Mouse (Mus musculus): ENCODE measurements around the gene Mpdz. TPM values are rescaled to one million over a fixed set of nuclear protein-coding genes. Genes with fewer than 3 reads are reported as not detected.

The Mpdz gene
- total RNA-seq, 2 experiments from 2014 or later = 52.7 to 85.0 TPM

DNA sequence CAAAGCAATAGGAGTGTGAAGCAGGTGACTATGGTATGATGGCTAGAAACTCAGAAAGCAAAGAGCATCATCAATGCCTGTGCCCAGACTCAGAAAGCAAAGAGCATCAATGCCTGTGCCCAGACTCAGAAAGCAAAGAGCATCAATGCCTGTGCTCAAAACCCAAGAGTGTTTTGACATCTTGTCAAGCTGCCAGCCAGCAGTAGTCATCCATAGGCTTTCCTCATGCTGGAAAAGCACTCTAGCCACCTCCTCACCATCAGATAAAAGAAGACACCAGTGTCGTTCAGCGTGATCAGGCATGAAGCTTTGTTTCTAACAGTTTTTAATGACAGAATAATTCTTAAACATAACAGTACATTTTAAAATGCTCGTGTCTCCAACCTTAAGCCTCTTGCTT lies 8.7 kb downstream of the Mpdz start:
- no peak overlapping the region for H3K27ac ChIP-seq
- no peak overlapping the region for H3K4me3 ChIP-seq
- DNase-seq = no peak
- no peak for TF ChIP-seq CTCF (IDR thresholded peaks at IDR 0.05)
- intact Hi-C loops (cut with DNase I) = no loop called here

DNA sequence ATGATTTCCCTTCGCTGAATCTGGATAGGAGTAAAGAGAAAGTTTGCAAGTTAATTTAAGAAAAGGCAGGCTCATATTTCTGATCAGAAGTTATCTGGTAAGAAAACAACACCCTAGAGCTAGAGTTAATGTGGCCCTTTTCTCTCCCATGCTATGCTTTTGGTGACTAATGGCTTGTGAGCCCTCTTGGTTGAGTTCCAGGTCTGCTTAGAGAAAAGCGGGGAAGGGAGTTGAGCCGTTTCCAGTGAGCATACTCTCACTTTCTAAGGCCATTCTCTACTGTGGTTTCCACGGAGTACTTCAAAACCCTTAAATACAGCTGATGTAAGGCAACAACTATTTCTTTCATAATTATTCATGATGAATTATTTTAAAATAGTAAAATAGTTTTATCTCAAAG lies 11.8 kb downstream of the Mpdz start:
- H3K4me3 ChIP-seq = peak overlapping the region; percentile 26; the same call in 1 of the 2 replicates
- no peak for TF ChIP-seq CTCF (IDR thresholded peaks at IDR 0.05)
- peak overlapping the region; percentile 76 for H3K27ac ChIP-seq
- DNase-seq = no peak
- intact Hi-C loops (cut with DNase I) = no loop called here

GRCm38 (mm10) chr4:81430105-81430504 lies 12.5 kb downstream of the Mpdz start:
- intact Hi-C loops (cut with DNase I) = no loop called here
- peak; percentile 37 for DNase-seq

DNA sequence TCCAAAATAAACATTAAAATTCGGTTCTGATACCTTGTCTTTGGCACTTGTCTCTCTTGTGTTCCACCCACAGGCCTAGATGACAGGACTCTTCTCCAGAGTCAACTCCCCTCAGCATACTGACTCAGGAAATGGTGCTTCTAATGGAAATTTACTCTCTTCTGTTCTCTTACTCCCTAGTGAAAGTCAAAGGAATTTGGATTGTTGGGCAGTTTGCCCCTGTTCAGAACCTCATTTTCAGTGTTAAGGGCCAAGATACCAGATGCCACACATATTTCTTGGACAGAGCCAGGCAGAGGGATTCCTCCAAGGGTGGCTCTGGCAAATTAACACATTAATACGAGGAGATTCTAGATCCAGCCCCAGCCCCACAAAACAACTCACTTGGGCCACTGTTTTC lies 12.9 kb downstream of the Mpdz start:
- Histone ChIP-seq H3K4me3 (no peak overlapping the region), H3K27ac (peak overlapping the region; percentile 76)
- TF ChIP-seq CTCF (IDR thresholded peaks at IDR 0.05) = no peak
- DNase-seq = no peak
- intact Hi-C loops (cut with DNase I) = no loop called here

More at GRCm38 (mm10) chr4:81430105-81430504, 12.5 kb downstream of the Mpdz start:
- H3K4me3 ChIP-seq = no peak overlapping the region
- H3K27ac ChIP-seq = peak overlapping the region; percentile 76
- no peak for TF ChIP-seq CTCF (IDR thresholded peaks at IDR 0.05)

- H3K4me3 ChIP-seq = no peak overlapping the region
- H3K27ac ChIP-seq = no peak overlapping the region
- intact Hi-C loops (cut with DNase I) = no loop called here
- no peak for TF ChIP-seq CTCF (IDR thresholded peaks at IDR 0.05)
- no peak for DNase-seq
These were observed 19.1 kb downstream of the Mpdz start for GRCm38 (mm10) chr4:81423556-81423955.

DNA sequence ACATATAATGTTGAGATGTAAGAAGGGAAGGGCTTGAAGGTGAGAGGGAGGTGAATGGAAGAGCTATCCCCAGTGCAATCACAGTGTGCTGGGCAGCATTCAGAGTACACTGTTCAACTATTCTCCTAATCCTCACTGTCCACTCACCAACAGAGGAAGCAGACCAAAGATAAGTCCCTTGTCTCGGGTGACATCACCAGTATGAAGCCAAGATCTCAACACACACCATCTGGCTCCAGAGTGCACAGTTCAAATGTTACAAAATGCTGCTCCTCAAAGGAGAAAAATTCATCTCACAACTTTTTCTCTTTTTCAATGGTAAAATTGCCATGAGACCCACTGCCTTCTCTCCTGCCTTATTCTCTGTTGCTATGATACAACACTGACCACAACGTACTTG lies 21.0 kb downstream of the Mpdz start:
- no peak for DNase-seq
- intact Hi-C loops (cut with DNase I) = no loop called here
- Histone ChIP-seq H3K4me3 (no peak overlapping the region), H3K27ac (0 out of 2 replicates have a peak overlapping the region, but pooled peaks have one; percentile 24)
- TF ChIP-seq CTCF (IDR thresholded peaks at IDR 0.05) = no peak

GRCm38 (mm10) chr4:81415324-81416026 lies 27.1 kb downstream of the Mpdz start:
- no peak overlapping the region for H3K27ac ChIP-seq
- DNase-seq = no peak
- H3K4me3 ChIP-seq = no peak overlapping the region
- intact Hi-C loops (cut with DNase I) = no loop called here
- TF ChIP-seq CTCF (IDR thresholded peaks at IDR 0.05) = no peak

- no peak for DNase-seq
- TF ChIP-seq CTCF (IDR thresholded peaks at IDR 0.05) = no peak
- H3K27ac ChIP-seq = no peak overlapping the region
- no peak overlapping the region for H3K4me3 ChIP-seq
- intact Hi-C loops (cut with DNase I) = no loop called here
These were observed 27.8 kb downstream of the Mpdz start for GRCm38 (mm10) chr4:81414684-81415323.

- Histone ChIP-seq H3K4me3 (no peak overlapping the region), H3K27ac (no peak overlapping the region)
- no peak for DNase-seq
- intact Hi-C loops (cut with DNase I) = no loop called here
- TF ChIP-seq CTCF (IDR thresholded peaks at IDR 0.05) = no peak
These were observed 45.7 kb downstream of the Mpdz start for GRCm38 (mm10) chr4:81396883-81397282.

DNA sequence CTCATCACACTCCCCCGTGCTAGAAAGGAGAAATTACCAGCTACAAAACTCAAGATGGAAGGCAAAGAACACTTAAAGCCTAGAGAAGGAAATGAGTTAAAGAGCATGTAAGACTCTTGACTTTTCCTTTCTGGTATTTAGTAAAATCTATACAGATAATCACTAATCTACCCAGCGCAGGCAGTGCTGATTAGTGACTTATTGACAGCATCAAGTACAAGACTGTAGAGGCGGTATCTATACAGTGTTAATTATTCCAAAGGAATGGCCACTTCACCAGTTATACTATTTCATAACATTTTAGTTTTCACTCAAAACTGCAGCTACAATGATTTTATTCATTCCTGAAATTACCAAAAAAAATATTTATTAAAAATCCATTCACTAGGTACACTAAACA lies 49.7 kb downstream of the Mpdz start:
- no peak for DNase-seq
- no peak for TF ChIP-seq CTCF (IDR thresholded peaks at IDR 0.05)
- intact Hi-C loops (cut with DNase I) = no loop called here
- H3K4me3 ChIP-seq = no peak overlapping the region
- no peak overlapping the region for H3K27ac ChIP-seq

GRCm38 (mm10) chr4:81389263-81389662 lies 53.4 kb downstream of the Mpdz start:
- no peak overlapping the region for H3K27ac ChIP-seq
- H3K4me3 ChIP-seq = no peak overlapping the region
- intact Hi-C loops (cut with DNase I) = no loop called here

GRCm38 (mm10) chr4:81387644-81388043 lies 55.0 kb downstream of the Mpdz start:
- TF ChIP-seq CTCF (IDR thresholded peaks at IDR 0.05) = no peak
- no peak for DNase-seq
- Histone ChIP-seq H3K4me3 (no peak overlapping the region), H3K27ac (no peak overlapping the region)
- intact Hi-C loops (cut with DNase I) = no loop called here

More at GRCm38 (mm10) chr4:81389263-81389662, 53.4 kb downstream of the Mpdz start:
- no peak for TF ChIP-seq CTCF (IDR thresholded peaks at IDR 0.05)
- no peak for DNase-seq

DNA sequence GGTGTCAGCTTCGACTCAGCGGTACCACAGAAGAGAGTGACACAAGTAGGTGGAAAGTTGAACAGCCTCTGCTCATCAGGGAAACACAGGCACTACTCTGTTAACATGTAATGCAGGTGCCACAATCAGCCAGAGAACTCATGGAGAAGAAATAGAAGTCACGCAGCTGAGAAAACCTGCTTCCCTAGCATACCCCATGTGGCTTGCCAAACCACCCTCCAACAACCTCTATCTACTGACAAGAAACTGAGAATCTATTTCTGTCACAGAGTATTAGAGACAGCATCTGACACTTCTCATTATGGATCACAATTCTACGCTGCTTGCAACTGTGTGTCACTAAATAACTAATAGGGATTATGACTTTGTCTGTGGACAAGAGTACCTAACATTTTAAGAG lies 70.3 kb downstream of the Mpdz start:
- Histone ChIP-seq H3K4me3 (no peak overlapping the region), H3K27ac (no peak overlapping the region)
- intact Hi-C loops (cut with DNase I) = loop anchor here (10.0 kb wide), 1 partner anchor 102 kb away; no protein-coding TSS in a partner anchor
- no peak for TF ChIP-seq CTCF (IDR thresholded peaks at IDR 0.05)
- DNase-seq = no peak

GRCm38 (mm10) chr4:81351368-81351767 lies 91.2 kb downstream of the Mpdz start:
- Histone ChIP-seq H3K4me3 (no peak overlapping the region), H3K27ac (no peak overlapping the region)
- TF ChIP-seq CTCF (IDR thresholded peaks at IDR 0.05) = no peak
- intact Hi-C loops (cut with DNase I) = no loop called here
- DNase-seq = no peak
